Mouse (Mus musculus) MEL (cell line): ENCODE measurements around the gene Gm39653. TPM values are rescaled to one million over a fixed set of nuclear protein-coding genes. Genes with fewer than 3 reads are reported as not detected.

Source experiments
- polyA plus RNA-seq, 2 experiments: library from polyadenylated mRNA; stranded (reverse) in 1 of 2; unstranded in 1 of 2; fragments of >175 nt in 1 of 2; fragments of >200 nt in 1 of 2; gene quantifications; 2 replicates each; pipeline versions ENCODE4 v1.2.1 to v1.2.4; 2012; ENCODE audit warnings: low replicate concordance in 2 of 2, low read depth in 1 of 2; ENCODE audit not compliant: insufficient read length in 2 of 2, insufficient read depth in 1 of 2, missing spikeins in 1 of 2
- total RNA-seq: library from RNA; depleted of rRNA; stranded (reverse); fragments of 300-350 nt; gene quantifications from 2 replicates; pipeline ENCODE4 v1.2.3, GENCODE M21; 2012; rRNA removed

Gene Gm39653
- total and polyA plus RNA-seq, 3 experiments = not detected

Other genes with a start within 250 kb of the Gm39653 start
- gene Adam23, start 170.1 kb upstream of the Gm39653 start, total RNA-seq = not detected in 2 replicates
- gene Adam23, start 170.1 kb upstream of the Gm39653 start, polyA plus RNA-seq = not detected
- gene Dytn, start 71.0 kb downstream of the Gm39653 start, total RNA-seq = not detected in 2 replicates
- gene Dytn, start 71.0 kb downstream of the Gm39653 start, polyA plus RNA-seq = not detected
- not detected in 2 replicates for gene Mdh1b, start 114.3 kb downstream of the Gm39653 start, total RNA-seq
- not detected for gene Mdh1b, start 114.3 kb downstream of the Gm39653 start, polyA plus RNA-seq
- gene Fastkd2, start 114.6 kb downstream of the Gm39653 start, total RNA-seq = not detected in 2 replicates
- not detected for gene Fastkd2, start 114.6 kb downstream of the Gm39653 start, polyA plus RNA-seq
- not detected in 2 replicates for gene 4933402D24Rik, start 153.3 kb downstream of the Gm39653 start, total RNA-seq
- gene 4933402D24Rik, start 153.3 kb downstream of the Gm39653 start, polyA plus RNA-seq = not detected